Mouse (Mus musculus) left cerebral cortex, postnatal 36 days (tissue): ENCODE measurements around the gene Brpf1. TPM values are rescaled to one million over a fixed set of nuclear protein-coding genes. Genes with fewer than 3 reads are reported as not detected.
A peak's percentile ranks its signal among the peaks of the same experiment; 100 is the strongest.

ENCODE experiments used
- DNase-seq, 2 experiments: peaks; one replicate each; pipeline ENCODE4 v3.0.0; 2021 to 2022; ENCODE audit warnings: low spot score in 2 of 2, mixed read lengths in 1 of 2
- intact Hi-C: fragments of 180-260 bp; cut with DNase I; formaldehyde crosslinking; loops from one replicate; pipeline ENCODE4 v1.15.1; 2025
- total RNA-seq, 2 experiments: library from RNA; stranded (reverse); gene quantifications; 2 replicates each; pipeline ENCODE4 v1.2.3; 2021

Brpf1 gene
- 10 to 100 TPM; 29.0 to 30.3 TPM for total RNA-seq

DNA sequence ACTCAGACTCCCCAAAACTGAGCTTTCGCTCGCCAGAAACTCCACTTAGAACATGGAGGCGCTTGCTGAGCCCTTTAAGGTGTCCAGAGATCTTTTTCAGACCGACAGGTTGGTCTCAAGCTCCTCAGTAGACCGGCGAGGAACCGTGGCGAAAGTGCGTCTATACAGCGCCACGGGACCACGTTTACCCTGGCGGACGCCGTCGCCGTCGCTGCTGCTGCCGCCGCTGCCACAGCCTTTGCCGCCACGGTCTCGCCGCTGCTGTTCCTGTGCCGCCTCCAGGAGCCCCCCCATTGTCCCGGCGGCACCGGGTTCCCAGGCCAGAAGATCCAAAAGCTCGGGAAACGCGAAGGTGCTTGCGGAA, at the start of gene Brpf1:
Gene Brpf1, plus strand, starts transcription at position 152 of the 364 bp plus-strand sequence.
- no peak for DNase-seq
- intact Hi-C loops = loop anchor here (1.0 to 10.0 kb wide), 3 partner anchors 19 to 232 kb away; partner anchors contain the start of genes Mtmr14, Ogg1 and Setd5

DNA sequence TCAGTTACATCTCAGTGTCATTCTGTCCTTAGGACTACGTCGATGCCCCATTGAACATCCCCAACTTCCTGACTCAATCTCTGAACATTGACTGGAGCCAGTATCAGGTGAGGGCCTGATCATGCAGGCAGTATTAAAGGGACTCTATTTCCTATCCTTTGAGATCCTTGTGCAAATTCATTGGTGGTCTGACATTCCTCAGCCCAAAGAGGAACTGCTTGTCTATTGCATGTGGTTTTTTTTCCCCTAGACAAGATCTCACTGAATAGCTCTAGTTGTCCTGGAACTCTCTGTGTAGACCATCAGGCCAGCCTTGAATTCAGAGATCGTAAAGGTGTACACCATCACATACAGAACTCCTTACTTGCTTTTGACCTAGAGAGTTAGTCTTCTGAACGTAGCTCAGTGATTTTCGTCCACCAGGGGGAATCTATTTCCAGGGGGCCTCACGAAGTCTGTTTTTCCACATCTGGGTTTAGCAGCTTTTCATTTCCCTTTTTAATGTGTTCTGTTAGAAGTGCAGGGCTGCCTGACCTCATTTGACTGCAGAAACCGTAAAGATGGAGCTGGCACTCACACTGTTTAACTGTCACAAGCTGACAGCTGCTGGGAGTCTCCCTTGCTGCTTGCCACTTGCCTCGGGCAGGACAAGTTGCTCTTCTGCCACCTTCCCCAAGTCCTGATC, 45.6 kb upstream of the Brpf1 start:
- no peak for DNase-seq
- intact Hi-C loops = no loop called here

DNA sequence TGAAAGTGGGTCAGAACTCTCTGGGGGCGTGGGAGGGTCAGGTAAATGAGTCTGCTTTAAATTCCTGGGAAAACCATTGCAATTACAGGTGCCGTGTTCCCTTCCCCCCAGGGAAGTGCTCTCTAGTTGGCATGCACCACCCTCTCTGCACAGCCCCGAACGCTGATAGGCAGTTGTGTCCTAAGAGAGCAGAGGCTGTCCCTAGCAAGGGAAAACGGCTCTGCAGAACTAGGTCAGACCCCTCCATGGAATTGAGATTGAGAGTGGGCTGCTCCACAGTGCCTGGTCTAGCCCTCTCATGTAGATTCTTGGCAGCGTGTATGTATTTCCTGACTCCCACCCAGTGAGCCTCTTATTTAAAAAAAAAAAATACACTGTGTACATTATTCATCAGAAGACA, 43.4 kb upstream of the Brpf1 start:
- intact Hi-C loops = no loop called here

DNA sequence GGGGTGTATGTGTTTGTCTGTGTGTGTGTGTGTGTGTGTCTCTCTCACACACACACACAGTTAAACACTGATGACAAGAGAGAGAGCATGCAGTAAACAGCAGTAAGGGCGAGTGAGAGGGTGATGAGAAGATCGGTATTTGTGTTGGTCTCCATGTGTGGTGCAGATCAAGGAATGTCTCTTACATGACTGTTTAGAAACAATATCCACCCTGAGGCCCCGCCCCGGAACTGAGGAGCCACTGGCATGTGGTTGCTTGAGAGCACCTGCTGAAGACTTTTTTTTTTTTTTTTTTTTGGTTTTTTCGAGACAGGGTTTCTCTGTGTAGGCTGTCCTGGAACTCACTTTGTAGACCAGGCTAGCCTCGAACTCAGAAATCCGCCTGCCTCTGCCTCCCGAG, 42.5 kb upstream of the Brpf1 start:
- intact Hi-C loops = no loop called here
- DNase-seq = no peak

More for the DNA sequence above, 43.4 kb upstream of the Brpf1 start:
- no peak for DNase-seq

DNA sequence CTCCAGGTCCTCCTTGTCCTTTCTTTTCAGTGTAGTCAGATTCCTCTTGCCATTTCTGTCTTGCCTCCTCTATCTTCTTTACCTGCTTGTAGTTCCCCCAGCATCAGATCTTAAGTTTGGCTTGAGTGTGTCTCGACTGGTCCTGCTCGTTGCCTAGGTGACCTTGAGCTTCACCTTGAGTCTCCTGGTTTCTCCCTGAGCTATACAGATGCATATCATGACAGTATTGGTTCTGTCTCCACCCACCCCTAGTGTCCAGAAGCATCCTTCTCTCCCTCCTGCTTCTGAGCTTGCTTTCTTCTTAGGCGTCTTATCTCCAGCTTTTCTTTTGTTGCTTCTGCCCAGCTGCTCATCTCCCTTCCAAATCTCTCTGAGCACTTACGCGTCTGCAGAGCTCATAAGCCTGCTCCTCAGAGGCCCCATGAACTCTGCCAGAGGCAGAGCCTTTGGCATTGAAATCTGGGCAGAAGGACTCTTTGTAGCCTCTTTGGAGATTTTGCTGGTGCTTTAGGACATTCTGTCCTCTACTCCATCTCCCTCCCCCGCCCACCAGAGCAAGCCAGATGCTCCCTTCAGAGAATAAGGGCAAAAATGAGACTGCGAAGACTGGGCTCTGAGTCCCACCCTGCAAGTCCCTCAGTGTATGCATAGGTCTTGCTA, 39.8 kb upstream of the Brpf1 start:
- intact Hi-C loops = no loop called here
- no peak for DNase-seq

DNA sequence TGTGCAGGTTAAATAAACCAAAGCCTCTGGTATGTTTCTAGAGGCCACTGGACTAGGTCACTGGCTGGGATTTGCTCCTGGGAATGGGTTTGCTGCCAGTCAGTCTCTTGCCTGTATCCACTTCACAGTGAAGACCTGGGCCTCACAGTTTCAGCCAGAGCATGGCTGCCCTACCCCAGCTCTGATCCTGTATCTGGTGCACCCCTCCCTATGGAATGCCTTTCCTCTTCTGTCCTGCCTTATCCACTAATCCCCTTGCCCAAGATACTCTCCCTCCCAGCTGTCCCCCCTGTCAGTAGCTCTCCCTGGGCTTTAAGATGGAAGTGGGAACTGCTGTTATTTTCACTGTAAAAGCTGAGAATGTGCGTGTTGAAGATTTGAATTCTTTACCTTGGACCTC, 38.9 kb upstream of the Brpf1 start:
- intact Hi-C loops = no loop called here
- no peak for DNase-seq

DNA sequence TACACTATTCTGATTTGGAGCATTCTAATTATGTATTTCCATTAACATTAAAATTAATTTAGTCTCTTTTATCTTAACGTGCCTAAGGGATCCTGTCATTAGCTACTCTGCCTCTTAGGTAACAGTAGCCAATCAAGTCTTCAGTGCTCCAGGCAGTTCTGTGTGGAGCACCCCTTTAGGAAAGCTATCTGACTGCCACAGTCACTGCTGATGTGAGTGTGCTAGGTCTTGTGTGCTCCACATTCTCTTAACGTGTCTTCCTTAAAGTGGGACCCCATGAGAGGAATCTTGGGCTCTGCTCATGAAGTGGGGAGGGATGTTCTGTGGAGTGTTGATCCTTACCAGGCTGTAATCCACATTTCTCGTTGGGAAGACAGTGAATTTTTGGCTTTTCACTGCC, 34.6 kb upstream of the Brpf1 start:
- no peak for DNase-seq
- intact Hi-C loops = no loop called here

DNA sequence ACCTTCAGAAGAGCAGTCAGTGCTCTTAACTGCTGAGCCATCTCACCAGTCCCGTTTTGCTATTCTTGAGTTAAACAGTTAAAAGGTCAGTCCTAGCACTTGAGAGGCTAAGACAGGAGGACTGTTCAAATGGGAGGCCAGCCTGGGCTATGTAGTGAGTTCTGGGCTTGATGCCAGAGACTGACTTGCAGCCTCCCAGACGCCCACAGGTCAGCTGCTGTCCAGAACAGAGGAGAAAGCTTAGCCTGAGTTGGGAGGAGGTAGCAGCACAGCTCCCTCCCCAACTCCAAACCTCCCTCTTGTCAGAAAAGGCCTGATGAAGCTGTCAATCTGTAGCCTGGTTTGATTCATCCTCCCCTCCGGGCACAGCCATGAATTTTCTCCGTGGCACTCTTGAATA, 30.1 kb upstream of the Brpf1 start:
- intact Hi-C loops = no loop called here
- peak in 1 of 2 experiments; percentile 34 for DNase-seq

DNA sequence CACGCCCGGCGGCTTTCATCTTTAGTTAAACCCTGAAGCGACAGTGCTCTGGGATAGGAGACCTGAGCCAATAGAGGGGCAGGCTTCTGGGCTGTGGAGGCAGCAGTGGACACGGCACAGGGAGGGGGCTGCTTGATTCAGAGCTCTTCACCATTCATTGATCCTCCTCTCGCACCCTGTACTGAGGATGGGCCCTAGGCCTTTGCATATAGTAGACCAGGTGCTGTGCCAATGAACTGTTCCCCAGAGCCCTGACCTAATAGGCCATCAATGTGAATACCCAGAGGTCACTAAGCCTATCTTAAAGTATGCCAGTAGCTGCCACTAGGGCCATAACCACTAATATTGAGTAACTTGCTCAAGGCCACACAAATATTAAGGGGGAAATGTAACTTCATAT, 25.3 kb upstream of the Brpf1 start:
- intact Hi-C loops = no loop called here
- DNase-seq = no peak

DNA sequence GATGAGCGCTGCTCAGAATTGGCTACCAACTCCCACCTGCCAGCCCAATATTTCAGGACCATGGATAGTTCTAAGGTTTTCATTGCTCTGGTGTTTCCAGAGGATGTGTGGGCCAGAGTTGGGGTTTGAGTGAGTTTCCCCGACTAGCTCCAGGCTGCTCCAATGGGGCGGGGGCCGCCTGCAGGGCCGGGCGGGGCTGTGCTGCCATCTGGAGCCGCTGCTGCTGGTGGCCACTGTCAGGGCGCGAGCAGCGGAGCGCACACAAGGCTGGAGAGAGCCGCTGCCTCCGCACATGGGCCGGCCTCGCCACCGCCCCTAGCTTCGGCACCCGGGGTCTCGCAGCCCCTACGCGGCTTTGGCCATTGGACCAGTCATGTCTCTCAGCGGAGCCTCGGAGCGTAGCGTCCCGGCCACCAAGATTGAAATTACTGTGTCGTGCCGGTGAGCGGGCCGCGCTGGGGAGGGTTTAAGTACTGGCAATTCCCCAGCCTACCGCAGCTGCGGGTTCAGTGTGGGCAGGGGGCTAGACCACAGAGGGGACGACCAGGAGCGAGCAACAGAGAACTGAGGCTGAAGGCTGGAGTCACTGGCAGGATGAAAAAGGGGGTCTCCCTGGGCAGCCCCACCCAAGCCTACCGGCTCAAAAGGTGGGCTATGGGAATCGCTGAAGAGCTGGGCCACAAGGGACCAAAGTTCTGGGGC, 24.7 kb upstream of the Brpf1 start, which contains the start of gene Cpne9:
Gene Cpne9, plus strand, starts transcription at position 207 of the 702 bp plus-strand sequence.
- DNase-seq = peak; percentile 54 to 70
- intact Hi-C loops = no loop called here

DNA sequence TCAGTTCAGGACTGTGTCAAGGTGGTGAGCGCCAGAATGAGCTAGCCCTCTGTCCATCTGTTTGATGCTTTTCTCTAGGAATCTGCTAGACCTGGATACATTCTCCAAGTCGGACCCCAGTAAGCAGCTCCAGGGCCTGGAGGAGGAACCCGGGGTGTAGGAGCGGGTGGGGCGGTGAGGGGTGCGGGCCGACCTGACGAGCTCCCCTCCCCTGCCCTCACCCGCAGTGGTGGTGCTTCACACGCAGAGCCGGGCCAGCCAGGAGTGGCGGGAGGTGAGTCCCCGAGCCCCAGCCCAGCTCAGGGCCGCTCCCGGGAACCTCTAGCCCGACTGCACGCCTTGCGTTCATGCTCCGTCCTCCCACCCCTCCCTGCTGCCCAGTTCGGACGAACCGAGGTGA, 24.0 kb upstream of the Brpf1 start:
- peak in 1 of 2 experiments; percentile 36 for DNase-seq
- intact Hi-C loops = no loop called here

DNA sequence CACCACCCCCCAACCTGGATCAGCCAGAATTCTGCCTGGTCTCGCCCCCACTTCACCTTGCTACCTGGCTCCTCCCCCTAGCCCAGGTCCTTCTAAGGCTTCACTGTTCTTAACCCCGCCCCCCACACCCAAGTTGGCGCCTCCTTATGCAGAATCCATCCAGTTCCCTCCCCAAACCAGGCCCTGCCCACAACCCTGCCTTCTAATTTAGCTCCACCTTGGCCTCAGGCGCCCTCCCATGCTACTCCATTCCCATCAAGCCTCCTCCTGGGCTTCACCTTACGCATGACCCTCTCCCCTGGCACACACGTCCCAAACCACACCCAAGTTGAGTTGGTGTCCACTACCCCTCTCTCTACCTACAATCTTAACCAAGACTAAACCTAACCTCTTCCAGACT, 23.4 kb upstream of the Brpf1 start:
- DNase-seq = no peak
- intact Hi-C loops = no loop called here

DNA sequence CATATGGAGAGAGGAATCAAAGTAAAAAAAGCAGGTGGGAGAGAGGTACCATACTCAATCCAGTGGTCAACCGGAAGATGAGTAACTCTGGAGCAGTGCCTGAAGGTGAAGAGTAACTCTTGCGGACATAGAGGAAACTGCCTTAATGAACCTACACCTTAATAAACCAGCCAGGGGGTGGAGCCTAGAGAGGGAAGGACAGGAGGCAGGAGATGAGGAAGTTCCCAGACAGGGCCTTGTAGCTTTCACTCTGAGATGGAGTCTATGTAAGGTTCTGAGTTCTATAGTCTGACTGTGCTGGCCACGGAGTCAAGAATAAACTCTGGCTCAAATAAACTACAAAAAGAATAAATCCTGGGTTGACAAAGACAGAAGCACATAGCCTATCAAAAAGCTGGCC, 22.0 kb upstream of the Brpf1 start:
- intact Hi-C loops = no loop called here
- DNase-seq = no peak

DNA sequence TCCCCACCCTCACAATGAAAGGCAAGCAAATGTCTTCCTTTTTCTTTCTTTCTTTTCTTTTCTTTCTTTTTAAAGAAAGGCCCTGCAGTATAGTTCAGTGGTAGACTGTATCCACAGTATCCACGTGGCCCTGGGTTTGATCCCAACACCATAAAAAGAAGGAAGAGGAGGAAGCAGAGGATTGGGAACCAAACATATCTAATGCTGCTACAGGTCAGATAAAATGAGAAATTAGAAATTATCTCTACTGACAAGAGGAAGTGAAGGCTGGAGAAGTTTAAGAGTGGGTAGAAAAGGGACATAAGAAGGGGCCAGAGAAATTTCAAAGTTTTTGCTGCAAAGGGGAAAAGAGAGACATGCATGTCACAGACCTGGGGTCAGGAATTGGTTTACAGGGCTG, 20.6 kb upstream of the Brpf1 start:
- intact Hi-C loops = no loop called here
- DNase-seq = no peak

DNA sequence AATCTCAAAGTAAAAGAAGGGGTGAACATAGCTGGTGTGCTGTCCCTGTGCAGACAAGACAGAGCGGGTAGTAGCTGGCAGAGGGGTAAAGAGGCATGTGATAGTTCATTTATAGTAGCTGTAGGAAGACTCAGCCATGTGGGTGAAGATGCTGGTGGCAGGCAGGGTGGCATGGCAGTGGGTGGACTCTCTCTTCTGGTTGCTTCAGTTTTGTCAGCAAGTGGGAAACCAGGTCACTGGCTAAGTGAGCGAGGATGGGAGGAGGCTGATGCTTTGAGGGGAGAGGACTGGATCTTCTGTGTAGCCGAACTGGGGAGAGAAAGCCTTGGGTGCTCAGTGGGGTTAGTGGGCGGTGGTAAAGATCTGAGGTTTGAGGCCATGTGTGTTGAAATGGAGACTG, 19.7 kb upstream of the Brpf1 start:
- intact Hi-C loops = no loop called here
- peak; percentile 53 to 54 for DNase-seq

DNA sequence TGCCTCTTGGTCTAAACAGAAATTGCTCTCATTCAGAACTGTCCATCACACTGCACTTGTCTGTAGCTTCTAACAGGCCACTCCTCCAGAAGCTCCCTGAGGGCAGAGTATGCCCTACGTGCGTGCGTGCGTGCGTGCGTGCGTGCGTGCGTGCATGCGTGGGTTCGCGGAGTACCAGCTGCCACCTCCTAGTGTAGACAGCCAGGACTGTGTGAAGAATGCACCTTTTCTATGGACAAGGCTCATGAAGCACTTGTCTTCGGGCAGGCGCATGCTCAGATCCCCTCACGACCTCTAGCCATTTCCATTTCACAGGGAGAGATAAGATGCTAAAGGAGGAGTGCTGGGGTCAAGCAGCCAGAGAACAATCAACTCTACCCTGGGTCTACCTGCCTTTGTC, 17.6 kb upstream of the Brpf1 start:
- no peak for DNase-seq
- intact Hi-C loops = no loop called here

DNA sequence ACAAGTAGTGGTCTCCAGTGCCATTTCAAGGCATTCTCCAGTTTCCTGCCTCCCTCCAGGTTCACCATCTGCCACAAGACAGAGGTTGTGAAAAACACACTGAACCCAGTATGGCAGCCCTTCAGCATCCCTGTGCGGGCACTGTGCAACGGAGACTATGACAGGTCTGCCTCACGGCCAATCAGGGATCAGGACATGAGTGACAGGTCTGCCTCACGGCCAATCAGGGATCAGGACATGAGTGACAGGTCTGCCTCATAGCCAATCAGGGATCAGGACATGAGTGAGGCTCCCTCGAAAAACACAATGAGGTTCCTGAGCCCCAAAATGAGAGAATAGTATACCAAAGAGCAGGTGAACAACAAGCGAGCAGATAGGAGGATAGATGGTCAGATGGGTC, 16.6 kb upstream of the Brpf1 start:
- intact Hi-C loops = no loop called here

DNA sequence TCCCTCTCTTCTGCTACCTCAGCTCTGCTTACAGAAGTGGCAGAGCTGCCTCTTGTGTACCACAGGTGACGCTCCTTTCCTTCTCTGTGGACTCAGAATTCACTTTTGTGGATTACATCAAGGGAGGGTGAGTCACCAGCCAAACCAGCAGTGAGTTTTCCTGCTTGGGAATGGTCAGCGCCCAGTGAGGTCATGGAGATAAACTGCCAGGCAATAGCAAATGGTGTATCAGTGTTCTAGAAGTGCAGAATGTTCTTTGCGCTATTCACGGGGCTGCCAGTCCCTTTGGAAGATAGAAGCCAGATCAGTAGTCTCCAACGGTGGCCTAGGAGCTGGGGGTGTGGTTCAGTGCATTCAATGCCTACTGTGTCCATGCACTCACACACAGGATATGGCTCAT, 14.0 kb upstream of the Brpf1 start:
- intact Hi-C loops = no loop called here
- DNase-seq = no peak

More for the DNA sequence above, 16.6 kb upstream of the Brpf1 start:
- DNase-seq = no peak

DNA sequence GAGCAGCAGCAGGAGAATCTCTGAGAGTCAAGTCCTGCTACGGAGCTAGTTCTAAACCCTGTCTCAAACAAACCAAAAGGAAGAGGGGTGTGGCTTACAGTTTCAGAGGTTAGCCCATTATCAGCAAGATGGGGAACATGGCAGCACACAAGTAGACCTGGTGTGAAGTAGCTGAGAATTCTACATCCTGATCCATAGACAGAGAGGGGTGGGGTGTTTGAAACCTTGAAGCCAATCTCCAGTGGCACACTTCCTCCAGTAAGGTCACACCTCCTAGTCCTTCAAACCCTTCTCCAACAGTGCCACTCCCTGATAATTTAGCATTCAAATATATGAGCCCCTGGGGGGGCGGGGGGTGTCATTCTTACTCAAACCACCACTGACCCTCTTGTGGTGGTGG, 10.9 kb upstream of the Brpf1 start:
- DNase-seq = no peak
- intact Hi-C loops = no loop called here

DNA sequence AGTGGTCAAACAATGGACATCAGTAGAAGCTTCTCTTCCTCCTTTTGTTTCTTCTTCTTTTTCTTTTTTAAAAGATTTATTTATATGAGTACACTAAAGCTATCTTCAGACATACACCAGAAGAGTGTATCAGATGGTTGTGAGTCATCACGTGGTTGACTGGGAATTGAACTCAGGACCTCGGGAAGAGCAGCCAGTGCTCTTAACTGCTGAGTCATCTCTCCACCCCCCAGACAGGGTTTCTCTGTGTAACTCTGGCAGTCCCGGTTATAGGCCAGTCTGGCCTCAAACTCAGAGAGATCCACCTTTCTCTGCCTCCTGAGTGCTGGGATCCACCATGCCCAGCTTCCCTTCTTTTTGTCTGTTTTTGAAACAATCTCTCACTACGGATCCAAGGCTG, 10.3 kb upstream of the Brpf1 start:
- intact Hi-C loops = no loop called here
- no peak for DNase-seq

DNA sequence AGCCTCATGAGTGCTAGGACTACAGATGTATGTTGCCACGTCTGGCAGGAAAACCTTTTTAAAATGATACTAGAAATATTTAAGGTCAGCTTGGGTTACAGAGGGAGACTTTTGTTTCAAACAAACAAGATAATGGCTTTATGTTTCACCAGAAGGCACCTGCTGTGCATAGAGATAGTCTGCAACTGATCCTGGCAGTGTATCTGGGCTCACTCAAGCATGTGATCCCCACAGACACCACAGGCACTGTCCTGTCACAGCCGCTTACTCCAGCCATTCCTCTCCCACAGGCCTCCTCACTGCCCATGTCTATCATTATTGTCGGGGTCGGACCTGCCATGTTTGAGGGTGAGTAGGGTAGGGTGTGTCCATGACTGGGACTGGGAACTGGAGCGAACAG, 5.6 kb upstream of the Brpf1 start:
- intact Hi-C loops = loop anchor here (10.0 kb wide), 1 partner anchor 227 kb away; the partner anchor contains the start of gene Setd5
- DNase-seq = no peak
